Mouse (Mus musculus) testis, adult 2 months (tissue): Measurements from ENCODE around the gene Ctdsp2. TPM values are rescaled to one million over a fixed set of nuclear protein-coding genes. Genes with fewer than 3 reads are reported as not detected.

Experiments used
- H3K27ac ChIP-seq: fragments of 200-500 bp; 2 replicates; pipeline ENCODE4 v1.5.1; 2012; ENCODE audit warnings: low read depth, low read length; ENCODE audit not compliant: control insufficient read depth, insufficient read depth
- H3K27me3 ChIP-seq: fragments of 200-500 bp; 2 replicates; pipeline ENCODE4 v1.6.1; 2012; ENCODE audit warnings: mild to moderate bottlenecking, low read length, moderate library complexity; ENCODE audit not compliant: control insufficient read depth, insufficient read depth
- H3K36me3 ChIP-seq: fragments of 200-500 bp; 2 replicates; pipeline ENCODE4 v1.6.1; 2012; ENCODE audit warnings: mild to moderate bottlenecking, low read length; ENCODE audit not compliant: control insufficient read depth, insufficient read depth
- H3K4me1 ChIP-seq: fragments of 200-500 bp; 2 replicates; pipeline ENCODE4 v1.6.1; 2012; ENCODE audit warnings: low read length; ENCODE audit not compliant: control insufficient read depth, insufficient read depth
- H3K4me3 ChIP-seq: fragments of 200-500 bp; 2 replicates; pipeline ENCODE4 v1.5.1; 2012; ENCODE audit warnings: low read depth, mild to moderate bottlenecking, low read length, moderate library complexity, mixed read lengths; ENCODE audit not compliant: control insufficient read depth
- CTCF ChIP-seq: fragments of 200-500 bp; IDR thresholded peaks from 2 replicates; pipeline ENCODE4 v1.5.1; 2012; ENCODE audit warnings: low read depth, mild to moderate bottlenecking, inconsistent platforms, low read length, moderate library complexity; ENCODE audit not compliant: control insufficient read depth, insufficient read depth, insufficient replicate concordance
- POLR2A ChIP-seq: fragments of 200-500 bp; IDR thresholded peaks from 2 replicates; pipeline ENCODE4 v1.6.1; 2012; ENCODE audit warnings: low read depth, mild to moderate bottlenecking, inconsistent platforms, low read length, moderate library complexity; ENCODE audit not compliant: control insufficient read depth
- polyA plus RNA-seq: library from polyadenylated mRNA; depleted of rRNA; stranded (reverse); fragments of >200 nt; gene quantifications from 2 replicates; pipeline ENCODE4 v1.2.3, GENCODE M21; 2012

Ctdsp2 gene
- polyA plus RNA-seq, 1 experiment = 39.4 TPM

- TF ChIP-seq POLR2A (no peak), CTCF (no peak)
- Histone ChIP-seq H3K4me3 (no peak overlapping the region), H3K4me1 (peaks cover 9% of the 10 kb centered on the region), H3K36me3 (no peaks in the 10 kb centered on the region), H3K27me3 (no peaks in the 10 kb centered on the region), H3K27ac (no peak overlapping the region)
These were observed 44.0 kb upstream of the Ctdsp2 start for GRCm38 (mm10) chr10:126934561-126934960.

- Histone ChIP-seq H3K27ac (no peak overlapping the region), H3K36me3 (no peaks in the 10 kb centered on the region), H3K4me1 (peaks cover 9% of the 10 kb centered on the region), H3K4me3 (no peak overlapping the region), H3K27me3 (no peaks in the 10 kb centered on the region)
- TF ChIP-seq POLR2A = no peak
- TF ChIP-seq CTCF = no peak
These were observed 43.4 kb upstream of the Ctdsp2 start for GRCm38 (mm10) chr10:126935121-126935520.

DNA sequence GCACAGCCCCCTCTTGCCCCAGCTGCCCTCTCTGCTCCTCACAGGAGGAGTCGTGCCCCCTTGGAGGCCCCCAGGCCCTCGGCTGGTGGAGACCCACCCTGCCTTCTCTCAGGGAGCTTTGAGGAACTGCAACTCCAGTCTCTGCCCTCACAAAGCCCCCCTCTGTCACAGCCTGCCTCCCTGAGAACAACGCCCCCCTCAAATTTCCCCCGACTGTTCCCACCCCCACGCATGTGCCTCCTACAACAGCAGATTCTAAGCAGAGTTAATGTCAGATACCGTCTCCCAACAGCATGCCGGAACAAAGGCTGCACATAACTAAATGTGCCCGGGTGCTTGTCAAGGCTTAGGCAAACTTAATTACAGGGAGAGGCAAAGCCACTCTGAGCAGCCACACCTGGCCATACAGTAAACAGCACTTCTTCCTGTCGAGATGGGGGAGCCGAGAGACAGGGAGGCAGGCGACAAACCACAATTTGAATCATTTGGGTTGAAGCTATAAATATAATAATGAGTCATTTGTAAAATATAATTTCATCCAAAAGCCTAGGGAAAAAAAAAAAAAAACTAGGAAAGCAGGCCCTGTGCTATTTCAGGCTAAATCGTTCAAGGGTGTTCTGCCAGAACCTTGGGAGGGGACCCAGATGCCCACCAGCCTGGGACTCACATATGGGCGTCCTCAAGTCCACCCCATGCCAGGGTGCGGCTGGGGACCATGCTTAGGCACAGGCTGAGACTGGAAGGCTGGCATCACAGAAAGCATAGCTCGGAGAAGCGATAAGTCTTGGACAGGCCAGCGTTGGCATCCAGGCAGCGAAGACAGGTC lies 42.7 kb upstream of the Ctdsp2 start:
- Histone ChIP-seq H3K27me3 (no peaks in the 10 kb centered on the region), H3K36me3 (no peaks in the 10 kb centered on the region), H3K4me1 (peaks cover 9% of the 10 kb centered on the region), H3K27ac (no peak overlapping the region), H3K4me3 (no peak overlapping the region)
- TF ChIP-seq POLR2A (no peak), CTCF (no peak)

- TF ChIP-seq CTCF (no peak), POLR2A (no peak)
- H3K27ac ChIP-seq = no peak overlapping the region
- H3K4me1 ChIP-seq = no peaks in the 10 kb centered on the region
- H3K27me3 ChIP-seq = no peaks in the 10 kb centered on the region
- H3K36me3 ChIP-seq = no peaks in the 10 kb centered on the region
- H3K4me3 ChIP-seq = no peak overlapping the region
These were observed 37.6 kb upstream of the Ctdsp2 start for GRCm38 (mm10) chr10:126940949-126941348.

GRCm38 (mm10) chr10:126945531-126945930 lies 33.0 kb upstream of the Ctdsp2 start:
- Histone ChIP-seq H3K27me3 (no peaks in the 10 kb centered on the region), H3K4me1 (peaks cover 3% of the 10 kb centered on the region; the same call in 1 of the 2 replicates), H3K36me3 (no peaks in the 10 kb centered on the region), H3K4me3 (no peak overlapping the region), H3K27ac (no peak overlapping the region)
- no peak for TF ChIP-seq CTCF
- TF ChIP-seq POLR2A = no peak

GRCm38 (mm10) chr10:126949824-126950223 lies 28.7 kb upstream of the Ctdsp2 start:
- Histone ChIP-seq H3K27me3 (no peaks in the 10 kb centered on the region), H3K36me3 (no peaks in the 10 kb centered on the region), H3K4me3 (no peak overlapping the region), H3K4me1 (peaks cover 3% of the 10 kb centered on the region; the same call in 1 of the 2 replicates), H3K27ac (no peak overlapping the region)
- TF ChIP-seq POLR2A = no peak
- no peak for TF ChIP-seq CTCF

DNA sequence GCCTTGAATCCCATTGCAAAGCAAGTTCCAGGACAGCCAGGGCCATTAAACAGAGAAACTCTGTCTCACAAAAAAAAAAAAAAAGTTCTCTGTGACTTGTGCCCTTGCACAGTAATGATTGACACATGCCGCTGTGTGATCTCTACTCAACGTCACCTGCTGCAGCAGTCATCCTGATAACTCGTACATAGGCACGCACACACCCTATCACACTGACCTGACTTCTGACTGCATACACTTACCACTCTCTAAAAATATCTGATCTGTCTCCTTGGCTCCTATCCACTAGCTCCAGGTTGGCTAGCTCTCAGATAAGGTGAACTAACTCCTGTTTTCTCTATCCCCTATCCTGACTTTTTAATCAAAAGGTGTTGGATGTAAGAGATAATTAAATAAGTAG lies 27.9 kb upstream of the Ctdsp2 start:
- TF ChIP-seq CTCF (no peak), POLR2A (no peak)
- Histone ChIP-seq H3K4me1 (peaks cover 3% of the 10 kb centered on the region; the same call in 1 of the 2 replicates), H3K27me3 (no peaks in the 10 kb centered on the region), H3K27ac (no peak overlapping the region), H3K4me3 (no peak overlapping the region), H3K36me3 (no peaks in the 10 kb centered on the region)
